Mouse (Mus musculus) brain, embryonic 14.5 days (tissue): ENCODE data around the gene Sik2.

Source experiments
- CTCF ChIP-seq: fragments of 200-500 bp; IDR thresholded peaks from 2 replicates; pipeline ENCODE4 v1.5.1; 2012; ENCODE audit warnings: inconsistent platforms, mild to moderate bottlenecking, moderate library complexity, borderline replicate concordance; ENCODE audit not compliant: insufficient read depth, insufficient read length; ENCODE audit errors: extremely low read depth
- POLR2A ChIP-seq: fragments of 200-500 bp; IDR thresholded peaks from 2 replicates; pipeline ENCODE4 v1.6.1; 2012; ENCODE audit warnings: mild to moderate bottlenecking, inconsistent platforms, borderline replicate concordance; ENCODE audit not compliant: poor library complexity, insufficient read depth, insufficient read length, severe bottlenecking; ENCODE audit errors: extremely low read depth

DNA sequence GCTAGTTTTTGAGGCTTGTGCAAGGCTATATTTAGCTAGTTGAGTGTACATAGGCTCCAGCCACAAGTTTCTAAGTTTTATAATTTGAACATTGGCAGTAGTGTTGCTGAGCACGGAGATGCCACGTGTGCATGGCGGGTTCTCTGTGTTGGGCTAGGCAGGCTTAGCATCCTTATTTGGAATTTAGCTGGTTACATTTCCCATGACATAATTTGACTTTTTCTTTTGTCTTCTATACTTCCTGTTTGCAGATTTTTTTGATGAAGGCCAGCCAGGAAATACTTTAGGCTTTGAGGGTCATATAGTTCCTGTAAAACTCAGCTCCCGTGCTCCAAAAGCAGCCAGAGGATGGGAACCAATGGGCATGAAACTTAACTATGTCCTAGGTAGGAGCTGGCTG is 145.0 kb downstream of the Sik2 start:
- TF ChIP-seq POLR2A (no peak), CTCF (no peak)
